Mouse (Mus musculus): ENCODE measurements around the gene Col23a1.
A peak's percentile ranks its signal among the peaks of the same experiment; 100 is the strongest.

Col23a1 gene

DNA sequence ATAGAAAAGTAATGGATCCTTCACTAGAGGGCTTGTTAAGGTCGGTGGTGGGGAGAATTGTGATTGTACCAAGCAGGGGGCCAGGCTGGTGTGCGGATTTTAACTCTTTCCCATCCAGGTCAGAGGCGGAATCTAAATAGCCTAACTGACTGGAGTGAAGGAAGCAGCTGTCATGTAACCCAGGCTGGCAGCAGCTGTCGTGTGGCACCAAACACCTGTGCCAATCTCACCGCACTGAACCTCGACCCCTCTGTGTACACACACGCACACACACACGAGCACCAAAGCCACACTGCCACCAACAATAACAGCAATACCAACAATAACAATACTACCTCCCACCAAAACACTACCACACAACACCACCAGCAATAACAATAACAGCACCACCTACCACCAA lies 152.9 kb downstream of the Col23a1 start:
- no peak for DNase-seq

DNA sequence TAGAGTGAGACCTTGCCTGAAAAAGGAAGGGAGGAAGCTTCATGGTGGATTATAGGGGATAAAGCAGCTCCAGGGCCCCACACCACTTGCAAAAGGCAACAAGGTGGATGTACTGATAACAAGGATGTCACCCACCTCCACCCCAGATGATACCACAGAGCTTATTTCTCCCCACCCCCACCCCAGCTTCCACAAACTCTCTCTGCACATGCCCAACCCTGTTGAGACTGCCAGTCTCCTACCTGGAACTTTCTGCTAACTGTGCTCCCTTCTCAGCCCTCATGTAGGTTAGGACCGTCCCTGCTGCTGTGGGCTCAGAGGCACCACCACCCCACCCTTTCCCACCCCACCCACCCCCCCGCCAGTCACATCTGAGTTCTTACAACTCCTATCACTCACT lies 154.1 kb downstream of the Col23a1 start:
- DNase-seq, result no peak

DNA sequence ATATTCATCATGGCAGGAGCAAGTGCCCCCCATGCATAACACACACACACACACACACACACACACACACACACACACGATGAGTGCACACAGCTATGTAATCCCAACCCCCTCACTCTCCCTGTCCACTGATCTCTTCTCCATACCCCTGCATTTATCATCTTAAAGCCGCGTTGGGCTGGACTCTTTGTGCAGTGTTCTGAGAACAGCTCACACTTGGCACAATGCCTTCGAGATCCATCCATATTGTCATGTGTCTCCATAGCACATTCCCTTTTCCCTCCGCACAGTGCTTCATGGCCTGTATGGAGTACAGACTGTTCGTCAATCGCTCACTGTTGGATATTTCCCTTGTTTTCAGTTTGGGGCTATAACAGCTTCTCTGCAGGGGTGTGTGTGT lies 154.9 kb downstream of the Col23a1 start:
- no peak for DNase-seq

DNA sequence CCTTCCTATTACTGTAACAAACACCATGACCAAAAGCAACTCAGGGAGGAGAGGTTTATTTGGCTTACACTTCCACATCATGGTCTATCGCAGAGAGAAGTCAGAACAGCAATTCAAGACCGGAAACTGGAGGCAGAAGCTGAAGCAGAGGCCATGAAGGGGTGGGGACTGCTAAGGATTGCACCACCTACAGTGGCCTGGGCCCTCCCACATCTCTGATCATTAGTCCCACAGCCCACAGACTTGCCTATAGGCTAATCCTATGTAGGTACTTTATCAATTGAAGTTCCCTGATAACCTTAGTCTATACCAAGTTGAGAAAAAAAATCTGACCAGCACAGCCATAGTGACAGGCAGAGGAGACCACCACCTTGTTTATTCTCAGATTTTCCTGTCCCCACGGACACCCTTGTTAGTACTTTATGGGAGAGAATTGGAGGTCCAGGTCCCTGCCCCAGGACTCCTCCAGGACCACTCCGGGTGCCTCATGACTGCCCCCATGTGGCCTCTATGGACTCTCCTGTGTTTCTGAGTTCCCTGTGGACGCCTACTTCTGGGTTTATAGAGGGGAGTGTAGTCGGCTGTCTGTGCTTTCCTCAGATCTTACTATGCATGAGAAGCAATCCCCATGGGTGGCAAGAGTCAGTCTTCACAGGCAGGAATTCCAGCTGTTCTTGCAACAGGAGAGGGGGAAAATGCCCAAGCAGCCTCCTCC lies 157.1 kb downstream of the Col23a1 start:
- DNase-seq, result peak; percentile 53 to 70

DNA sequence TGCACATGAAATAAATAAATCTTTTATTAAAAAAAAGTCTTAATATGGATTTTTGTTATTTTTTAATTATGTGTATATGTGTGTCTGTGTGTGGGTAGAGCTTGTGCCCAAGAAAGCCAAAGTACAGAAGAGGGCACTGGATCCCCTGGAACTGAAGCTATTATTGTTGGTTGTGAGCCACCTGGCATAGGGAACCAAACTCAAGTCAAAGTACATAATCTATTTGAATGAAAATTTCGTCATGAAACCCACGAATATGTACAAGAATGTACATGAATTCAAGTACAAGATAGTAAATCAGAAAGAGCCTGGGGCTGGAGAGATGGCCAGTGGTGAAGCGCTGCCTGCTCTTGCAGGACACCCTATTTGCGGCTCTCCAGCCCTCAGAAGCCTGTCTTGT lies 158.5 kb downstream of the Col23a1 start:
- DNase-seq, result no peak

DNA sequence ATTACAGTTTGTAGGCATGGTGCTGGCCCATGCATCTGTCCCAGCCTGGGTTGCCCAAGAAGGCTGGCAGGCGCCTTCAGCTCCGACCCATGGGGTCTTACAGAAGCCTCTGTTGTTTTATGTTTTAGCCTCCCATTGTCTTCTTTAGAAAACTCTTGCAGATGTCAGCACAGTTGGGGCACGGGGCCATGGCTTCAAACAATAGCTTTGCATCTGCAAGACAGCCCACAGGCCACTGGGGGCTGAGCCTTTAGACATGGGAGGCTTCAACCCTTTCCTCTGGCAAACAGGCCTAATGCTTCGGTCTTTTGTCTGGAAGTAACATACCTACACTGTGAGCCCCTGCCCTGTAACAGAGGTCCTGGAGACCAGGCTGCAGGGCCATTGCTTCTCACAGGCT lies 159.0 kb downstream of the Col23a1 start:
- no peak for DNase-seq

DNA sequence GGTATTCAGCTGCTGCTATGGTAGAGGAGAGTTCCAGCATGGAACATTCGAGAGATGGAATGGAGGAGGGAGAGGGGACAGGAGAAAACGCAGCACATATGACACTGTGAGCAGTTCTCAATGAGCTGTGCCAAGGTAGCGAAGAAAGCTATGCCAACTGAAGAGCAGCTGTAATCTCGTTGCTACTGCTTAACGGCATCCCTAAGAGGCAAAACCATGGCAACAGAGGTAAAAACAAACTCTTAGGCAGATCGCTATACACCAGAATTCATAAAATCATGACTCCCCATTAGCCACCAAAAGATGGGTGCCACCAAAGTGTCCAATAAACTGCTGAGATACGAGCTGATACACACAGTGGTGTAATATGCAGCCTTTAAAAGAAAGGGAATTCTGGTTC lies 160.2 kb downstream of the Col23a1 start:
- no peak for DNase-seq

DNA sequence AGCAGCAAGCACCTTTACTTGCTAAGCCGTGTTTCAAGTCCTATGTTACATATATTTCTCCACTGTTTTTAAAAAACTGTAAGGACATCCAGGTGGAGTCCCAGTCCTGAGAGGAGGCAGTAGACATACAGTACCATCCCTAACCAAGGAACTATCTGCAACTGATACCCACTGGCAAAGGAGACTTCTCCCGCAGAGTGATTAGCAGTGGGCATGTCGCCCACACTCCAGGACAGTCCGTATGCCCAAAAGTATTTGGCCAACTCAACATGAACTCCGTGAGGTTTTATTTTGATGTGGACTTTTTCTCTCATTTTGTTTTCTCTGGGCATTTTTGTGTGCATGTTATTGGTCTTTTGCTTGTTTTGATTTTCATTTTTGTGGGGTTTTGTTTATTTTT lies 161.6 kb downstream of the Col23a1 start:
- no peak for DNase-seq

DNA sequence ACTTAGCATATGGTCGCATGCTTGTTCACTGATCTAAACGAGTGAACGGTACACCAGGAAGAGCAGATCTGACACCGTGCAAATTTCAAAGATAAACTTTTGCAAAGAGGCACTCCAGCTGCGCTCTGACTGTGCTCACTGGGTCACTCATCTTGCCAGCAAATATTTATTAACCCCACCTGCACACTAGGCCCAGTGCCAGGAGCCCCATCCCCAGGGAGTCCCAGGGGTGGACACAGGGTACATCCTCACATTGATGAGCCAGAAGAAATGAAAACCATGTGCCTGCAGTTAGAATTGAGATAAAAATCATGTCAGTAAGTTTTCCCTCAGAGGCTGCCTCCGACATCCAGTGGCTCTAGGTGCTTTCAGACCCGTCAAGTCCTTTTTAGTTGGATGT lies 162.2 kb downstream of the Col23a1 start:
- no peak for DNase-seq

DNA sequence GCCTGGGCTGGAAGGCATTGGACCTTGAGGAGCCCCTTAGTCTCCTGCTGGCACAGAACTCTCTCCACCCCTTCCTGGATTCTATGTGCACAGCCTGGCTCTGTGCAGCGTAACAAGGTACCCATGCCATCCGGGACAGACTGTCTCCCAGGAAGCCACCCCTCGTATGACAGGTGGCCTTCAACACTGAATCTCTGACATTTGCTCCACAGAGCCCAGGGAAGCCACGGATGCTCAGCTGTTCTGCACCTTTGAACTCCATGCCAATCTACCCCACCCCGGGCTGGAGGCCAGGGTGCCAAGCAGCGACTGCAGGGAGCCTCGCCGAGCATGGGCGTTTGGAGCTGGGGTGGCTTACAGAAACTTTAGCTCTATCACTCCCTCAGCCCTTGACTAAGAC lies 164.0 kb downstream of the Col23a1 start:
- no peak for DNase-seq

DNA sequence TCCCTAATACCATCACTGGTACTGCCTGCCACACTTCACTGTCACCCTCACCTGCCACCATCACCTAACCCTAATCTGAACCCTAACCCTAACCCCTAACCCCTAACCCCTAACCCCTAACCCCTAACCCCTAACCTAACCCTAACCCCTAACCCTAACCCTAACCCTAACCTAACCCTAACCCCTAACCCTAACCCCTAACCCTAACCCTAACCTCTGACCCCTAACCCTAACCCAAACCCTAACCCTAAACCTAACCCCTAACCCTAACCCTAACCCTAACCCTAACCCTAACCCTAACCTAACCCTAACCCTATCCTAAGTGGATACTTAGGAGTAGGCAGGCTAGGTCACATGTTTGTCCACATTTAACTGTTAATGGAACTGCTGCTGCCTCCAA lies 165.8 kb downstream of the Col23a1 start:
- no peak for DNase-seq

DNA sequence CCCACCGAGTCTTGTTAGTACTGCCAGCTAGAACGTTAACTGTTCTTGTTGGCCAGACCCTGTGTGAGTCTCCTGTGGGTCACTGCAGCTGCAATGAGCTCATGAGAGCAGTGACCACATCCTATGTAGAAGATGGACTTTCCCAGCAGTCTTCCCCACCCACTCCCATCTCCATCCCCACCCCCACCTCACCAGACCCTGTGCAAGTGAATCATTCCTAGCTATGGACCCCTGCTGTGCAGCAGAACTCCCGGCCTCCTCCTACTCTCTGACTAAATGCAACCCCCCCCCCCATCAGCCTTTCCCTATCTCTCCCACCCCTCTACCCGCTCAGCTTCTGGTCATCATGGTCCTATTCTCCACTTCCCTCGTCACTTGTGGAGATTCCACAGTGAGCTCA lies 167.9 kb downstream of the Col23a1 start:
- DNase-seq, result no peak

DNA sequence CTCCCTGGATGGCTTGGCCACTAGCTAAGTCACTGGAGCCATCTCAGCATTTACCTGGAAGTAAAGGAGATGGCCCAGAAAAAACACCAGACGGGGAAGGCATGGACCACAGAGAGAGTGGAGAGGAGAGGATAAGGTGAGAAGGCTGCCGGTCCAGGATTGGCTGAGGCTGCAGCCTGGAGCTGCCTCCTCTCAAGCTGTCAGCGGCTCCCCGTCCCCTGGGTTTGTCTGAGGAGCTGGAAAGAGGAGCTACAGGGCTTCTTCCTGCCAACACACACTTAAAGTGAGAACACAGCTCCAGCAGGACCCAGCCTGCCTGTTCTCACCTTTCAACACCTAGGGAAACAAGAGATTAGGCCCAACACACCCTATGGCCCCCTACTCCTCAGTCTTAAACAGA lies 168.9 kb downstream of the Col23a1 start:
- DNase-seq, result no peak

DNA sequence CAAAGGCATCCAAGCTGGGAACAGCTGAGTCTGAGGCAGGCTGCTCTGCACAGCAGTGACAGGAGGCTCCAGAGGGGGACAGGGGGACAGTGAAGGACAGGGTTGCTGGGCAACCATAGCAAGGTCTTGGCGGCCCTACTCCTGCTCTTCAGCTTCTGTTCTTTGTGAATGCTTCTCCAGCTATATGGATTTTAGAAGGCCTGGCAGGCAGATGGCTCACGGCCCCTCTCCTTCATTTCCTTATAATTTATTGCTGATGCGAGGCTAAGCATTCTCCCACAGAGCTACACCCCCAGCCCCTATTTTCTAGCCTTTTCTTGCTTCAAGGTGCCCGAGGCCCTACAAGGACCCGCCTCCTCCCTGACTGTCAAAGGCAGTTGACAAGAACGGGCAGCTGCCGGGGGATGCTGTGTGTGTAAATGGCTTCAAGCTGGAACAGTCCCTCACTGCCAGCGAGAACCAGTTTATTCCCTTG lies 169.9 kb downstream of the Col23a1 start:
- no peak for DNase-seq

DNA sequence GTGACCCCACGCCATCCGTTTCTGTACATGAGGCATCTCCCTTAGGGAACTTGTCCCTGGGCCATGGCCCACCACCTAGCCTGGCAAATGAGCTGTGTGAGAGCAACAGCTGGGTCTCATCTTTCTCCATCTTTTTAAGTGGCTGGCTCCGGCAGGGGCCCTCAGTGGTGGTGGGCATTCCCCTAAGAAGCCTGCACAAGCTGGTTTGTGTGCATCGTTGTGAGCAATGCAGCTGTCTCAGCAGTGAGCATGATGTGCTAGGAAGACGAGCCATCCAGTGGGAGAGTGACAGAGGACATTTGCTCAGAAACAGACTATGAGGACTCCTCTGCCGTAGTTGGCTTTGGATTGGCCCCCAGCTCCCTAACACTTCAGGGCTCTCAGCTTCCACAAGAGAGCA lies 179.0 kb downstream of the Col23a1 start:
- DNase-seq, result no peak

DNA sequence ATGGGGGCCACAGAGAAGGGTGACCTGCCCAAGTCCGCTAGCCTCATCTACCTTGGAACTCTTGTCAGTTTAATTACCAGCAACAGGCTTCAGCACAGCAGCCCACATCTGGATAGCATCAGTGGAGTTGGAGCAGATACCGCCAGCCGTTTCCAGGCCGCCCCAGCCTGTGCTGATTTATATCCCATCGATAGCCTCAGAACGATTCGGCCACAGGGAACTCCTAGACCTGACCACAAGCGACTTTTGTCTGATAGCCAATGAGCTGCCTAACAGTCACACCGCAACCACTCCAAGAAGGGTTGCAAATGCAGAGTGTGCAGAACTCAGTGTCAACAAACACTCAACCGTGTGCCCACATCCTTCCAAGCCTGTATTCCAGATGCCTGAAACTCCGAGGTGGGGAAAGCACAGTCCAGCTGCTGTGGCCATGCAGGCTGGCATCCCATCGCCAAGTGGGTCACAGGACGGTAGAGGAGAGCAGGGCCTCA lies 179.7 kb downstream of the Col23a1 start:
- peak; percentile 37 to 57 for DNase-seq

DNA sequence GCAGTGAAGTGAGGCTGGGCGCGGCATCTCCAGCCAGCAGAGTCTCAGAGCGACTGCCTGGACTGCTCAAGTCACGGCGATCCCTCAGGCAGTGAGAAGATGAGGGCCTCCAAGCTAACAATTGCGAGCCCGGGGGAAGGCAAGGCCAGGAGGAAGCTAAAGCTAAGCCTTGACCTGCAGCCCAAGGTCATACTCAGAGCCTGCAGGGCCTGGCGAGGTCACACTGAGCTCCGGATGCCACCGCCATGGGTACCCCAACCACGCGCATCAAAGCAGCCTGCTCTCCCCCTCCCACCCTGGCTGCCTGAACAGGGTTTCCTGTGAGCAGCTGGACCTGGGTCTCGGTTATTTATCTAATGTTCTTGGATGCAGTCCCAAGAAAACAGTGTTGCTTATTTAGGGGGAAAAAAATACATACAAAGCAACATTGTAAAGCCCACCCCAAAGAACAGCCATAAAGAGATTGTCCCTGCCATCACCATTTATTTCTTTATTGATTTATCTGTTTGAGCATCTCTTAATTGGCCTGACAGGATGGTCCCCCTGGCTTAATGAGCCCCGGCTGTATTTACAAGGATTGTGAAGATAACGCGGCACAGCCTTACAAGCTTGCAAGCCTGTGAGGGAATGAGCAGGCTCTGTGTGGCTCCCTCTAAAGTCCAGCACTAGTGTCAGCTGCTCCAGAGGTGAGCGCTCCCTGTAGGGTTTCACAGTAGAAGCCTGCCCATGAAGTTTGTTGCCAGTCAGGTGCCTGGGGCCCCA lies 180.8 kb downstream of the Col23a1 start:
- no peak for DNase-seq

DNA sequence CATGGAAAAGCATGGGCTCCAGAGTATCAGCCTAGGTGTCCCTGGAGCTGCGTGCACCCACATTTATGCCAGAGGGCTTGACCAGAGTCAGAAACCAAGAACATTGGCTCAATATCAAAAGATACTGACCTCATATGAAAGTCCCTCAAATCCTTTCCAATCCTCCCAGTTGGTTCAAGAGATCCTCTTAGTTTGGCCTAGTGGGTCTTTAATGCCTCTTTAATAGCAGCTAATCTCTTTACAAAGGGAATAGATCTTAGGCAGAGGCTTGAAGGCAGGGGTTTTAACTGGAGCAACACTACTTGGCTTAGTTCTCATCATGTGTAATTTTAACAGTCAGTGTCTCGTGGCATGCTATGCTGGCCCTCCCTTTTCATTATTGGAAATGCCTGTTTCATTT lies 184.0 kb downstream of the Col23a1 start:
- no peak for DNase-seq

DNA sequence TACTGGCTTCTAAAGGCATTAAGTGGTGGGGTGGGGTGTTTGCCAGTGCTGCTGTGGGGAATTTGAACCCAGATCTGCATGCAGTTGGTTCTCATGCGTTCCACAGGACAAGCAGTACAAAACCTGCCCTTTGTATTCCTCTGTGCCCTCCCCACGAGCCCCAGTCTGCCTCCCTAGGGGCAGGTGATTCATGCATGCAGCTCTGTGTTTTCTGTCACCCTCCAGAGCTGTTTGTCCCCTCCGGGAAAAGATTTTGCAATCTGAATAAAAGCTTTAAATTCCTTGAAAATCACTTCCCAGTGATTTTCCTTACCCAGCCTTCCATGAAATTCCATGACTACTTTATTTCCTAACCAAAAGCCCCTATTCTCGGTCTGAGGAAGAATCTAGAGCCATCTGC lies 186.8 kb downstream of the Col23a1 start:
- no peak for DNase-seq

DNA sequence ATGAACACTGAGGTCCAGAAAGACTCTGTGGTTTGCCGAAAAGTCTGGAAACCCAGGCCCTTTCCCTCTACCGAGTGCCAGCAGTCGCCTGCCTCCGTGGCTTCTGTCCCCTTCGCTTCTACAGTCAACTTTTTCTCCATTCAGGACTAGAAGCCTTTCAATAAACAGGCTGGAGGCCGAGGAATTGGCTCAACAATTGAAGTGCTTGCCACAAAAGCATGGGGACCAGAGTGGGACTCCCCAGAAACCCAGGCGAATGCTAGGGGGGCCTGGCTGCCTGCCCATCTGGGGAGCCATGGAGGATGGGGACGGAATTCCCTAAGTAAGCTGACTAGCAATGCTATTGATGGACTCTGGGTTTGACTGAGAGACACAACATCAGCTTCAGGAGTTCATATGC lies 187.9 kb downstream of the Col23a1 start:
- DNase-seq, result no peak

DNA sequence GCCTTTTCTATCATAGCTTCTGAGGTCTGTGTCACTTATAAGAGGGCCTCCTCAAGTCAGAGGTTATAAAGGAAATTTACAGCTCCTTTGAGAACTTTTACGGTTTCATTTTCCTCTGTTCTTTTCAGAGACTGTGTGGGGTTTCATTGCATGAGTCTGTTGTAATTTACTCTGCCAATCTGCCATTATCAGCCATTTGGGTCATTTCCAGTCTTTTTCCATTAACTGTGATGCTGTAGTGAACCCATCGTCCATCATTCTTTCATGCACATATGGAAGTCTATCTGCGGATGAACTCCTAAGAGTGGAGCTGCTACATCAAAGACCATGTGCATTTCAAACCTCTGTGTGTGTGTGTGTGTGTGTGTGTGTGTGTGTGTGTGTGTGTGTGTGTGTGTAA lies 192.5 kb downstream of the Col23a1 start:
- DNase-seq, result no peak

DNA sequence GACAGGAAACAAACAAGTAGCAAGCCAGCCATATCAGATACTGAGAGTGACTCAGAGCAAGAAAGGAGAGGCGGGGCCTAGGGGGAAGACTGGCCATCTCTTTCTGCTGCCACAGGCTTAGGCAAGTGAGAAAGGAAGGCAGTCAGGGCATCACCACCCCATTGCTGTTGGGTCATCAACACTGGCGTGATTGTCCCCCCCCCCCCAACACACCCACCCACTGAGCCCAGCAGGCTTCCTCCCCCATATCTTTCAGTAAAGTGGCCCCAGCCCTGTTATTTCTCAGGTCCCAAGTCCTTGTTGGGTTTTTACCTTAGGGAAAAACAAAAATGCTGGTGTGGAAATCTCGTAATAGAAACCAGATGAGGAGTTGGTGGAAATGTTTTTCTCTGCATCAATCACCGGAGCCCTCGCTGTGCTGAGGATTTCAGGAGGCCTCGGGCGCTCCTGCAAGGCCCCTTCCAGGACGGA lies 195.4 kb downstream of the Col23a1 start:
- DNase-seq, result no peak

DNA sequence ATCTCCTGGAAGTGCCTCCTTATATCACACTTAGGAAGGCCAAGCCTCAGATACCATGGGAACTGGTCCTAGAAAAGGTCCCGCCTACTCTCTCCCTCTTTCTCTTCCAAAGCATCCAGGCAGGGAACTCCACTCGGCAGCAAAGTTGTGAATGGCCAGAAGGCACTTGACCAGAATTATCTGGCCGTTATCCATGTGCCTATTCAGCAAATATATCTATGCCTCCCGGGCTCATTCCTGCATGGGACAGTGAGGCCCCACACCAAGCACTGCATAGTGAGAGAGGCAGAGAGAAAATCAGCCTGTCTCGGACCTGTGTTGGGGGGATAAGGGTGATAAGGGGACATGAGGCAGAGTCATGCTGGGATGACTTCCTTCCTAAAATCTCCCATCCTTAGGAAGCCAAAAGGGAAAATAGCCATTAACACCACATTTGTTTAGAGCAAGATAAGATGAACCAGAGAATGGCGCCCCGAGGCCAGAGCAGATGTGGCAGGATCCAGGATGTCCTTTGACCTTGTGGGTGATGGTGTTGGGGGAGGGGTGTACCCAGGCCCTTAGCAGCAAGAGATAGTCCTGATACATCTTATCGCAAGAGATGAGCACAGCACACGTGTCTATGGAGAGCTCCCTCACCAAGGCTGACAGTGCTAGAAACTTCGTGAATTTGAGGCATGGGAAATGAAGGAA lies 196.2 kb downstream of the Col23a1 start:
- DNase-seq, result no peak

DNA sequence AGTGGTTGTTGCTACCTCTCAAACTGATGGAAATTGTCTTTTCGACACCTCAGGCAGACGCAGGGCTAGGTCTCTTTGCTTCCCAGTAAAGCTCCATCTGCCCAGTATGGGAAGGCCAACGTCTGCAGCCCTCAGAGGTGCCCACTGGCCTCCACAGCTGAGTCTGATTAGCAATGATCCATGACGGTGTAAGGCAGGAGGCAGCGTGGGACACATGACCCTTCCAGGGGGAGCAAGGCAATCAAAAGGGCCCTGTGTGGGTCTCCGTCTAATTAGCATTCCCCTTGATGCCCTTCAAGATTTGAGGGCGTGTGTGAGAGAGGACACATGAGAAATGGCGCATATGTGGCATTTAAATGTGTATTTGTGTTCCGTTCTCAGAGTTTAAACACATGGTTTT lies 199.1 kb downstream of the Col23a1 start:
- no peak for DNase-seq
